Mouse (Mus musculus): ENCODE measurements around the gene Usp13. TPM values are rescaled to one million over a fixed set of nuclear protein-coding genes. Genes with fewer than 3 reads are reported as not detected.

Usp13 gene
- total RNA-seq, 2 experiments from 2014 or later = 30.5 to 34.6 TPM

DNA sequence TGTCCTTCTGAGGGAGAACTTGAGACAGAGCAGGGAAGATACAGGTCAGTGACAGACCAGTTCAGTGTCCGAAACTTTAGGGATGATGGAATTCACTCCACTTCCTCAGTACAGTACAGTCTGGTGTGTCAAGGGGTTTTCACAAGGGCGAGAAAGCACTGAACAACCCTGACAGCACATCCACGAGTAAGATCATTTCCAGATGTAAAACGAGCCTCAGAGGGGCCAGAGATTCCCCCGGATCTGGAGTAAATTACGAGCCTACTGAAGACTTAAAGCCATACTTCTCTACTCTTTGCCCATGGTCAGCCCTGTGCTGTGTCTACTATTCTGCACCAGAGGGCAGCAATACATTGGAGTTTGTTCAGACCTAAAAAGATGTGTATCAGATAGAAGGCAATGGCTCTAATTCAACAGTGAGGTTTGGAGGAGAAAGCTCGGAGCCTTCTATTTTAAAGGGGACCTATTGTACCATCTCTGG, 92.8 kb downstream of the Usp13 start:
- intact Hi-C loops (cut with DNase I) = loop anchor here (2.0 to 10.0 kb wide), 2 partner anchors 235 to 881 kb away; partner anchors contain the start of gene Pex5l
- peak in 1 of 2 experiments; percentile 34 for DNase-seq (ENCODE audit: low spot score in 2 of 2)

DNA sequence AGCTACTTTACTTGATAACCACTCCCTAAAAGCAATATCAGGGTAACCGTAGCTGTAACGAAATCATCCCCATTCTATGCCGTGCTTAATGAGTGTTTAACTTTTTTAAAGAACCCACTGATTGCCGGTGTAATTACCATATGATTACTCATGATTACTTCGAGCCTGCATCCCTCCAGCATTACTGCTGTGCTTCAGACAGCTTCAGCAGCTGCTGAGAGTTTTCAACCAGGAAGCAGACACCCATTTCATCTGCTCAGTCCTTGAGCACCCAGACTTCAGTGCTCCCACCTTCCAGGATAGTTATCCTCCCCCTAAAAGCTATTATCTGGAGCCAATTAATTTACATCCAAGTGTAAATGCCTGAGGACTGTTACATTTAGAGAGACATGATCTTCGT, 106.8 kb downstream of the Usp13 start:
- no peak for DNase-seq (ENCODE audit: low spot score in 2 of 2)
- intact Hi-C loops (cut with DNase I) = no loop called here

DNA sequence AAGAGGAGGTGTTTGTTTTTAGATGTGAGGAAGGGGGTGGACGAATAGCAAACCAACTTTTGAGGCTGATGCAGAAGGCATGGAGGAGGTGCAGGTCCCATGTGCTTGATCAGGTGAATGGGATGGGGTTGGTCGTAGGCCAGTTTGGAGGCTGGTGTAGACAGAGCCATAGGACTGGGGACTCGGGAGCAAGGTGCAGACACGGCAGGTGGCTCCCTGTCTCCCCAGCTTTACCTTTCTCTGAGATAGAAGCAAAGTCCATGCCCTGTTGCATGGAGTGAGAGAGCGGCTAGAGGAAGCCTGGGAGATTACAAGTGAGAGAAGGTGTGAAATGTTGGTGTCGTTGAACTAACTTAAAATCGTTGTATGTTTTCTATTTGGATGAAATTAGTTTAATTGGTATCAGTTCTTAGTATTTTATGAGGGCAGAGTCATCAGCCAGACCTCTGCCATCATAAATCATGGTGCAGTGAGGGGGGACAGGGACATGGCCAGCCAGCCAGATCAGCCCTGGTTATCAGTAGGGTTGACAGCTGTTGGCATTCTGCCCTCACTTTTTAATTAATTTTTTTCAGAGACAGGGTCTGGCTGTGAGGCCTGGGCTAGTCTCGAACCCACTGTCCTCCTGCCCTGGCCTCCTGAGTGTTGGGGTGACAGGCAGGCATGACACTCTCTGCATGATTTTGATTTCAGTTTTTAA, 122.6 kb downstream of the Usp13 start:
- intact Hi-C loops (cut with DNase I) = no loop called here
- no peak for DNase-seq (ENCODE audit: low spot score in 2 of 2)

DNA sequence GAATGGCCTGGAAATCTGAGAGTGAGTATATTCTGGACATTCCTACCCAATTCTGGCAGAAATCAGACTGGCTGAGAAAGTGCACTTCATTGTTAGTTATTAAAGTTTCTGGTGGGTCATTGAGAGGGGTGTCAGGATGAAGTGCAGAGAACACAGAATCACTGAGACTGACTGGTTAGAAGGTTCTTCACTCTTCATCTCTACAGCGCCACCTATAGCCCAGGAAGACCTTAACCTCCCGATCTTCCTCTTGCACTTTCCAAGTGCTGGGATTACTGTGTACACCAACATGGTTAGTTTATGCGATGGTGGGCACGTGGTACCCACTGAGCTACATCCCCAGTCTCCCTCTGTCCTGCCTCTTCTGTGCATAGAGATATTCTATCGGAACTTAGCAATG, 130.1 kb downstream of the Usp13 start:
- no peak for DNase-seq (ENCODE audit: low spot score in 2 of 2)
- intact Hi-C loops (cut with DNase I) = no loop called here

DNA sequence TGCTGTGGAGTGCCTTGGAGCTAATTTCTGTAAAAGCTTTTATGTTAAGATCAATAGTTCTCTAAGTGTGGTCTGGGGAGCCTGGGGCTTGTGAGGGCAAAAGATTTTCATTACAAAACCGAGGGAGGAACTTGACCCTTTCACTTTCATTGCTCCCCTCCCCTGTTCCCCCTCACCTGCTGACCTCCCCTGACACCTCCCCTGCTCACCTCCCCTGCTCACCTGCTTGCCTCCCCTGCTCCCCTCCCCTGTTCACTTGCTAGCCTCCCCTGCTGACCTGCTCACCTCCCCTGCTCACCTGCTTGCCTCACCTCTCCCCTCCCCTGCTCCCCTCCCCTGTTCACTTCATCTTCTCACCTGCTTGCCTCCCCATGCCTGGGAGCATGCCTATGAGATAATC, 134.0 kb downstream of the Usp13 start:
- DNase-seq (ENCODE audit: low spot score in 2 of 2) = no peak
- intact Hi-C loops (cut with DNase I) = no loop called here

DNA sequence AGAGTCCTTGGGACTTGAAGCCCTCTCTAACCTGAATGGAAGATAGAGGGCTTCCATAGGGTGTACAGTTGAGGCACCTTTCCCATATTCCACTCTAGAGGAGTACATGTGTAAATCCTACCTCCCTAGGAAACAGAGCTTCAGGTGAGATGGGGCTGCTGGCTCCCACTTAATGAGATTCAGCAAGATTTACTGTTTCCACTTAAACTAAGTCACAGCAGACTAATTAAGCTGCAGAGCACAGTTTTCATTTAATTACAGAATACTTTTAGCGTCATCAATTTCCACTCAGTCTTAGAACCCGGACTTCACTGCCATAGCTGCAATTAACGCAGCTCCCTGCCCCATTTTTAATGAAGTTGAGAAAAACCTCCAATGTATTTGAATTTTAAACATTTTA, 144.1 kb downstream of the Usp13 start:
- DNase-seq (ENCODE audit: low spot score in 2 of 2) = no peak
- intact Hi-C loops (cut with DNase I) = no loop called here

DNA sequence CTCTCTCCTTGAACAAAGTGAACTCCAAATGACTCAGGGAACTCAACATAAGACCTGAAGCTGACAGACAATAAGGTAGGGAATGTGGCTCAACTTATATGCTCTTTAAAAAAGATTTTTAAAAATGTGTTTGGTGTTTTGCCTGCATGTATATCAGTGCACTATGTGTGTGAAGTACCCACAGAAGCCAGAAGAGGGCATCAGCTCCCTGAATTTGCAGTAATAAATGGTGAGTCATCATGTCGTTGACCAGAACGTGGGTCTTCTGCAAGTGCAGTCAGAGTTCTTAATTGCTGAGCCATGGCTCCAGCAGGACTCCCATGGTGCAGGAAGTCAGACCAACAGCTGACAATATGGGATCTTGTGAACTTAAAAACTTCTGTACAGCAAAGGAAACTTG, 148.2 kb downstream of the Usp13 start:
- intact Hi-C loops (cut with DNase I) = no loop called here
- DNase-seq (ENCODE audit: low spot score in 2 of 2) = no peak

DNA sequence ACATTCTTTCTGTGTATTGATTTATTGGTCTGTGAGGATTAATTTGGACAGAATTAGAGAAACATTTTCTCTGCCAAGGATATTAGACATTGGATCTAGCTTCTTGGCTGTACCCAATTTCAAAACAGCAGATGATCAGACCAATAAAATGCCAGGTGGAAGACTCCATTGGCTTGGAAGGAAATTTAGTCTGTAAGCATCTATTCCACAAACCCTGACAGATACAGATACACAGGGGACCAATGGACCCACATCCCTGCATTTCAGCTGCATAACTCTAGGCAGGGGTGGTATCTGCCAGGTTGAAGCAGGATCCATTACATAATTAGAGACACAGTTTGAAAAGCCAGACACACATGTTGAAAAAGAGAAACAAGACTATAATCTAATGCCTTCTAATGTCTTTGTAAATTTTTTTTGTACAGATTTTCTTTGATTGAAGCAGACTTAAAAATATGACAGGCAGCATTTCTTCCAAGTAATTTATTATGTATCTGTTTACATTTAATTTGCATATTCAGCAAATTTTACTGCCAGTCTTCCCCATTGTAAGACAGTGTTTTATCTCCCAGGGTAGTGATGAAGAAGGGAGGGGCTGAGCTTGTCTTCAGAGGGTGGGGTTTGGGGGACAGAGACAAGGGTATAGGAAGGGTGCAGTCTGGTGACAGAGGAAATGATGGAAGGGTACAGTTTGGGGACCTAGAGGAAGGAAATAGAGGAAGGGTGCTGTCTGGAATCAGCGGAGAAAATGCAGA, 151.5 kb downstream of the Usp13 start:
- intact Hi-C loops (cut with DNase I) = no loop called here
- DNase-seq (ENCODE audit: low spot score in 2 of 2) = no peak

DNA sequence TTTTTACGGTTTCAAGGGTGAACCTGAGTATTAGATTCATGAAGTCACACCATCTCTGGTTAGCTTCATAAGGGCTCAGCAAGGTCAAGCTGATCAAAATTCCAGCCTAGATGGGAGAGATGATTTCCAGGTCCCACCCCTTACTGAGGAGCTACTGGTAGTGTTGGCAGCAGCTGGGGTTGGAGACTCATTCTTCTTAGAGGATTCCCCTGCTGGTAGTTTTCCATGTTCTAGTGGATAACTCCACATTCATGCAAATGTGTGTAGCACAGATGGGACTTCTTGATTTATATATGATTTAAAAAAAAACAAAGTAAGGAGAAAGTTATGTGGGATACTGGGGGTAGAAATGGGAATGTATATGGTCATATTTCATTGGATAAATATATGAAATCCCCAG, 152.9 kb downstream of the Usp13 start:
- intact Hi-C loops (cut with DNase I) = no loop called here
- no peak for DNase-seq (ENCODE audit: low spot score in 2 of 2)

DNA sequence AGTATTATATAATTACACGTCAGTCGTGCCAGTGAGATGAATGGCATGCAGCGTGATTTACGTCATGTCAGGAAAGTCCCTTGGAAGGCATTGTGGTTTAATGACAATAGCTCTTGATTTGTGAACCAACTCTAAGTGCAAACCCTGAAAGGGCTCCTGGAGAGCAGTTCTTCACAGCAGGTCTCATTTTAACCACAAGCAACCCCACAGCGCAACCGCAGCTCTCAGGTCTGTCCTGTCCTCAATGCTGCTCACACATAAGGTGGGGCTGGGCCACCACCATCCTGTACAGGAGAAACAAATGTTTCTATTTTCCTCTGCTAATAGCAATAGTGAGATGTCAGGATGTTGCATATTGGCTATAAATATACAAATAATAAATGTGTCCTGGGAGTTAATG, 161.9 kb downstream of the Usp13 start:
- intact Hi-C loops (cut with DNase I) = no loop called here
- DNase-seq (ENCODE audit: low spot score in 2 of 2) = no peak

DNA sequence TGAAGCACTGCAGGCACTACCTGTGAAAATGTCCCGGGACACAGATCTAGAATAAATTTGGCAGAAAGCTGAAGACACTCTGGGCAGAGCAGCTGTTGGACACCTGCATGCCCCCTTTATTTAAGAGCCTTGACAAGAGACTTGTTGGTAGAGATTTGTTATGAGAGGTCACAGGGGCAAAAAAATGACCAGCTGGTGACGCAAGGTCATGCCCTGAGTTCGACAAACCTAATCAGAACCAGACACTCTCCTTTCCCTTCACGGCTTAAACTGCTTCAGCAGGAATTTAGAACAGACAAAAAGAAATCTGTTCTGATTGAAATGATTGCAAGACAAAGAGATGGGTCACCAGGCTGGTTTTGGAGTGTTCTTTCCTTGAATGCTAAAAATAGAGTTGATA, 162.6 kb downstream of the Usp13 start:
- no peak for DNase-seq (ENCODE audit: low spot score in 2 of 2)
- intact Hi-C loops (cut with DNase I) = no loop called here

DNA sequence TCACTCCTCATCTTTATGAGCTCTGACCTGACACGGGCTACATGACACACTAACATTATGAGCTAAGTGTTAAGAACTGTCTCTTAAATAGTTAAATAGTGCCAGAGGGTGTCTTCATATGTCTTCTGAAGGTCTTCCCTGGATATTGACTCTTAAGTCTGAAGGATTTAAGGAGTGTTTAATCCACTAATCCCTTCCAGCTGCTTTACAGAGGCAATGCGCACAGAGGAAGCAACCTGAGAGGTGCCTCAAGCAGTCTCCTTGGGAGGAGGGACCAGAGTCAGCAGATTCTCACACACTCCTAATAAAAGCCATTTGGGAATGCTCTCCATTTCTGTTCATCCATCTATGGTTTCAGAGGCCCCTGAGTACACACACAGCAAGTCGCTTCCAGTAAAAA, 167.8 kb downstream of the Usp13 start:
- intact Hi-C loops (cut with DNase I) = no loop called here
- DNase-seq (ENCODE audit: low spot score in 2 of 2) = no peak

Other genes with a start within 250 kb of the Usp13 start
- gene Gnb4, start 201.0 kb upstream of the Usp13 start, total RNA-seq (2021) = 10 to 100 TPM; 43.7 to 44.9 TPM
- gene Actl6a, start 111.2 kb upstream of the Usp13 start, total RNA-seq (2021) = 10 to 100 TPM; 16.6 to 18.0 TPM
- gene Ndufb5, start 80.6 kb upstream of the Usp13 start, total RNA-seq (2021) = 100 to 1,000 TPM; 201 to 202 TPM
- gene Mrpl47, start 79.9 kb upstream of the Usp13 start, total RNA-seq (2021) = 10 to 100 TPM; 21.4 to 23.4 TPM

All from left cerebral cortex, postnatal 36 days (tissue).